Mouse (Mus musculus) liver, embryonic 14.5 days (tissue): ENCODE data around the gene Minpp1.

ENCODE experiments used
- CTCF ChIP-seq: IDR thresholded peaks from 2 replicates; pipeline ENCODE4 v1.5.1; 2016; ENCODE audit warnings: antibody characterized with exemption, low read depth, control low read depth
- EP300 ChIP-seq: IDR thresholded peaks from 2 replicates; pipeline ENCODE4 v1.6.1; 2016; ENCODE audit warnings: antibody characterized with exemption, low read depth

GRCm38 (mm10) chr19:32507526-32507925 is 22.0 kb downstream of the Minpp1 start:
- TF ChIP-seq CTCF, result no peak
- TF ChIP-seq EP300, result no peak
